Mouse (Mus musculus) ES-E14 (cell line): Measurements from ENCODE around the gene Yeats2.

Source experiments
- CHD2 ChIP-seq: IDR thresholded peaks from 2 replicates; pipeline ENCODE4 v1.6.1; 2014; ENCODE audit warnings: mild to moderate bottlenecking, low read depth, low read length, inconsistent platforms
- MAFK ChIP-seq: IDR thresholded peaks from 2 replicates; pipeline ENCODE4 v1.6.1; 2014; ENCODE audit warnings: mild to moderate bottlenecking, low read depth, low read length, inconsistent platforms; ENCODE audit not compliant: insufficient read depth
- ZC3H11A ChIP-seq: IDR thresholded peaks from 2 replicates; pipeline ENCODE4 v1.6.1; 2012; ENCODE audit warnings: low read depth, mild to moderate bottlenecking, inconsistent platforms, low read length, borderline replicate concordance
- ZNF384 ChIP-seq: IDR thresholded peaks from 2 replicates; pipeline ENCODE4 v1.6.1; 2012; ENCODE audit warnings: low read depth, low read length, inconsistent platforms

DNA sequence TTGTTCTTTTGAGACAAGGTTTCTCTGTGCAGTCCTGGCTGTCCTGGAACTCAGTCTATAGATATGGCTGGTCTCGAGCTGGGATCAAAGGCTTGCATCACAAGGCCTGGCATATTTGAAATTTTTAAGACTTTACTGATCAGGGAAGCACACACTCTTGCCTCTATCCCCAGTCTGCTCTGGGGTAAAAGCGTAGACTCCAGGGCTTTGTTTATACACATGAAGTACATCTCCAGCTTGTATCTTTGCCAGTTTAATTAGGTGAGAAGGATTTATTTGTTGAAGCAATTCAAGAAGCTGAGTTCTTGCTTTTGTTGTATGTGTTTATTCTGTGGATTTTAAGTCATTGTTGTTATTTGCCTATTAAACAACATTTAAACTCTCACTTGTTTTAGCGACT, 12.9 kb downstream of the Yeats2 start:
- TF ChIP-seq ZC3H11A = no peak
- no peak for TF ChIP-seq CHD2
- TF ChIP-seq MAFK = no peak
- no peak for TF ChIP-seq ZNF384
